Mouse (Mus musculus) stomach, embryonic 16.5 days (tissue): ENCODE measurements at regions not wholly inside any gene's neighbourhood (a gene's known extent, or its start where the extent isn't known, plus 50 kb on each side); places are given as distances from the start of the nearest gene placed in this dataset.

ENCODE experiments used
- ATAC-seq: fragments of 200-750 bp; cut with Nextera tagmentation; 2 replicates; pipeline ENCODE4 v1.8.0; 2017; ENCODE audit warnings: moderate number of reproducible peaks, moderate TSS enrichment; ENCODE audit not compliant: insufficient read depth, low FRiP score
- H3K27ac ChIP-seq: fragments of 300-500 bp; sonication (generic); 2 replicates; pipeline ENCODE4 v1.5.1; 2014; ENCODE audit warnings: low read length
- H3K27me3 ChIP-seq: fragments of 300-500 bp; sonication (generic); 2 replicates; pipeline ENCODE4 v1.6.1; 2014; ENCODE audit warnings: low read length, control low read depth, mixed read lengths; ENCODE audit not compliant: control insufficient read depth, insufficient read depth
- H3K36me3 ChIP-seq: fragments of 300-500 bp; sonication (generic); 2 replicates; pipeline ENCODE4 v1.6.1; 2014; ENCODE audit warnings: low read length; ENCODE audit not compliant: control insufficient read depth, insufficient read depth
- H3K4me1 ChIP-seq: fragments of 300-500 bp; sonication (generic); 2 replicates; pipeline ENCODE4 v1.6.1; 2014; ENCODE audit warnings: low read length, control low read depth, mixed read lengths; ENCODE audit not compliant: control insufficient read depth, insufficient read depth
- H3K4me2 ChIP-seq: fragments of 300-500 bp; sonication (generic); 2 replicates; pipeline ENCODE4 v1.6.1; 2014; ENCODE audit warnings: low read depth, low read length, mixed read lengths
- H3K4me3 ChIP-seq: fragments of 300-500 bp; sonication (generic); replicated peaks from 2 replicates; pipeline ENCODE4 v1.5.1; 2014; ENCODE audit warnings: mild to moderate bottlenecking, low read length
- H3K9ac ChIP-seq: fragments of 300-500 bp; sonication (generic); 2 replicates; pipeline ENCODE4 v1.6.1; 2014; ENCODE audit warnings: low read length
- H3K9me3 ChIP-seq: fragments of 300-500 bp; sonication (generic); replicated peaks from 2 replicates; pipeline ENCODE4 v1.6.1; 2016; ENCODE audit warnings: low read length, control low read depth; ENCODE audit not compliant: control insufficient read depth
- WGBS: fragments of 180-500 bp; shearing (Covaris S2); extraction: QIAGEN DNeasy Blood & Tissue Kit; methylation state at CpG from one replicate; pipeline ENCODE4 v1.1.7; 2014; 5-methylcytosine and 5-hydroxymethylcytosine counted together

- Histone ChIP-seq H3K9me3 (0 out of 2 replicates have a peak, but pooled peaks cover under 1% of the 10 kb centered on the region), H3K4me1 (no peaks in the 10 kb centered on the region), H3K36me3 (no peaks in the 10 kb centered on the region), H3K27ac (no peak overlapping the region), H3K4me3 (no peak overlapping the region), H3K27me3 (no peaks in the 10 kb centered on the region), H3K9ac (no peak overlapping the region), H3K4me2 (no peak overlapping the region)
- ATAC-seq, result no peak
- 94% methylated on average over 3 of the region's 3 CpGs for WGBS
These were observed 182.4 kb downstream of the Tpra1 start for GRCm38 (mm10) chr6:89084437-89084836.

GRCm38 (mm10) chr6:89085151-89085550 is 183.1 kb downstream of the Tpra1 start:
- ATAC-seq, result no peak
- no peak overlapping the region for H3K4me3 ChIP-seq
- no peak overlapping the region for H3K9ac ChIP-seq
- no peaks in the 10 kb centered on the region for H3K4me1 ChIP-seq
- WGBS, result 83% methylated on average over 6 of the region's 6 CpGs
- H3K27me3 ChIP-seq, result no peaks in the 10 kb centered on the region
- H3K9me3 ChIP-seq, result 0 out of 2 replicates have a peak, but pooled peaks cover 4% of the 10 kb centered on the region
- no peaks in the 10 kb centered on the region for H3K36me3 ChIP-seq
- no peak overlapping the region for H3K4me2 ChIP-seq
- no peak overlapping the region for H3K27ac ChIP-seq

- Histone ChIP-seq H3K4me1 (no peaks in the 10 kb centered on the region), H3K27ac (no peak overlapping the region)
- 51% methylated on average over 4 of the region's 4 CpGs for WGBS
These were observed 185.6 kb downstream of the Tpra1 start for GRCm38 (mm10) chr6:89087620-89088019.

GRCm38 (mm10) chr6:89090096-89090495 is 188.0 kb downstream of the Tpra1 start:
- 0 out of 2 replicates have a peak, but pooled peaks cover 4% of the 10 kb centered on the region for H3K9me3 ChIP-seq
- H3K4me3 ChIP-seq, result no peak overlapping the region
- 87% methylated on average over 5 of the region's 5 CpGs for WGBS

More at GRCm38 (mm10) chr6:89087620-89088019, 185.6 kb downstream of the Tpra1 start:
- Histone ChIP-seq H3K9me3 (0 out of 2 replicates have a peak, but pooled peaks cover 4% of the 10 kb centered on the region), H3K9ac (no peak overlapping the region), H3K36me3 (no peaks in the 10 kb centered on the region), H3K27me3 (no peaks in the 10 kb centered on the region), H3K4me2 (no peak overlapping the region), H3K4me3 (no peak overlapping the region)
- no peak for ATAC-seq

GRCm38 (mm10) chr6:89095911-89096310 is 193.9 kb downstream of the Tpra1 start:
- Histone ChIP-seq H3K27ac (no peak overlapping the region), H3K4me1 (no peaks in the 10 kb centered on the region), H3K4me3 (no peak overlapping the region), H3K36me3 (no peaks in the 10 kb centered on the region), H3K9ac (no peak overlapping the region), H3K9me3 (no peaks in the 10 kb centered on the region), H3K27me3 (no peaks in the 10 kb centered on the region), H3K4me2 (no peak overlapping the region)
- WGBS, result 93% methylated on average over 14 of the region's 14 CpGs
- ATAC-seq, result no peak

More at GRCm38 (mm10) chr6:89090096-89090495, 188.0 kb downstream of the Tpra1 start:
- Histone ChIP-seq H3K4me2 (no peak overlapping the region), H3K27me3 (no peaks in the 10 kb centered on the region), H3K36me3 (no peaks in the 10 kb centered on the region), H3K9ac (no peak overlapping the region), H3K27ac (no peak overlapping the region), H3K4me1 (no peaks in the 10 kb centered on the region)
- no peak for ATAC-seq

- no peaks in the 10 kb centered on the region for H3K9me3 ChIP-seq
- H3K4me1 ChIP-seq, result no peaks in the 10 kb centered on the region
- no peak overlapping the region for H3K27ac ChIP-seq
- no peak overlapping the region for H3K4me3 ChIP-seq
- no peak overlapping the region for H3K4me2 ChIP-seq
- ATAC-seq, result no peak
- H3K27me3 ChIP-seq, result no peaks in the 10 kb centered on the region
- H3K36me3 ChIP-seq, result no peaks in the 10 kb centered on the region
- no peak overlapping the region for H3K9ac ChIP-seq
- 71% methylated on average over 8 of the region's 8 CpGs for WGBS
These were observed 195.5 kb downstream of the Tpra1 start for GRCm38 (mm10) chr6:89097531-89097930.

- Histone ChIP-seq H3K27ac (no peak overlapping the region), H3K9me3 (no peaks in the 10 kb centered on the region), H3K4me3 (no peak overlapping the region), H3K4me2 (no peak overlapping the region), H3K9ac (no peak overlapping the region), H3K4me1 (no peaks in the 10 kb centered on the region), H3K27me3 (no peaks in the 10 kb centered on the region), H3K36me3 (no peaks in the 10 kb centered on the region)
- ATAC-seq, result no peak
- 74% methylated on average over 1 of the region's 1 CpGs for WGBS
These were observed 217.2 kb downstream of the Tpra1 start for GRCm38 (mm10) chr6:89119241-89119640.

GRCm38 (mm10) chr6:89121023-89121745 is 219.1 kb downstream of the Tpra1 start:
- Histone ChIP-seq H3K4me3 (no peak overlapping the region), H3K36me3 (no peaks in the 10 kb centered on the region), H3K4me2 (no peak overlapping the region), H3K4me1 (no peaks in the 10 kb centered on the region), H3K9ac (no peak overlapping the region), H3K27me3 (no peaks in the 10 kb centered on the region), H3K9me3 (no peaks in the 10 kb centered on the region), H3K27ac (no peak overlapping the region)
- WGBS, result 55% methylated on average over 4 of the region's 4 CpGs
- no peak for ATAC-seq

- H3K27me3 ChIP-seq, result no peaks in the 10 kb centered on the region
- no peaks in the 10 kb centered on the region for H3K4me1 ChIP-seq
- no peak overlapping the region for H3K4me3 ChIP-seq
- H3K27ac ChIP-seq, result no peak overlapping the region
- no peaks in the 10 kb centered on the region for H3K9me3 ChIP-seq
- no peak overlapping the region for H3K9ac ChIP-seq
- ATAC-seq, result no peak
- WGBS, result 72% methylated on average over 3 of the region's 3 CpGs
- no peak overlapping the region for H3K4me2 ChIP-seq
- no peaks in the 10 kb centered on the region for H3K36me3 ChIP-seq
These were observed 219.7 kb downstream of the Tpra1 start for GRCm38 (mm10) chr6:89121746-89122070.
